Mouse (Mus musculus) ES-E14 (cell line): ENCODE results near the gene Ank3. TPM values are rescaled to one million over a fixed set of nuclear protein-coding genes. Genes with fewer than 3 reads are reported as not detected.

ENCODE experiments used
- DNase-seq: peaks from one replicate; pipeline ENCODE4 v3.0.0-alpha.2; 2013; ENCODE audit warnings: low read depth, low spot score
- H3K27ac ChIP-seq: 2 replicates; pipeline ENCODE4 v1.5.1; 2012; ENCODE audit warnings: low read depth, mild to moderate bottlenecking, low read length, moderate library complexity, mixed read lengths; ENCODE audit not compliant: poor library complexity, insufficient read depth, severe bottlenecking
- H3K36me3 ChIP-seq: 2 replicates; pipeline ENCODE4 v1.6.1; 2012; ENCODE audit warnings: mild to moderate bottlenecking, low read length, moderate library complexity, mixed read lengths; ENCODE audit not compliant: control insufficient read depth, poor library complexity, insufficient read depth, severe bottlenecking
- H3K4me1 ChIP-seq, 2 experiments: fragments of 150-350 bp in 1 of 2; sonication (generic) in 1 of 2; 2 replicates each; pipeline ENCODE4 v1.6.1; 2012; ENCODE audit warnings: low read length in 2 of 2, mild to moderate bottlenecking in 1 of 2, mixed read lengths in 1 of 2; ENCODE audit not compliant: control insufficient read depth in 2 of 2, insufficient read depth in 2 of 2, poor library complexity in 1 of 2
- H3K4me3 ChIP-seq, 2 experiments: fragments of 150-350 bp in 1 of 2; sonication (generic) in 1 of 2; 2 replicates each; pipeline ENCODE4 v1.5.1; 2012; ENCODE audit warnings: low read length in 2 of 2, low read depth in 1 of 2, mild to moderate bottlenecking in 1 of 2, mixed read lengths in 1 of 2; ENCODE audit not compliant: insufficient read depth in 1 of 2, poor library complexity in 1 of 2, severe bottlenecking in 1 of 2
- H3K9ac ChIP-seq: 2 replicates; pipeline ENCODE4 v1.6.1; 2012; ENCODE audit warnings: low read depth, mild to moderate bottlenecking, low read length, mixed read lengths; ENCODE audit not compliant: poor library complexity, insufficient read depth, severe bottlenecking
- H3K9me3 ChIP-seq: fragments of 150-350 bp; sonication (generic); 2 replicates; pipeline ENCODE4 v1.6.1; 2012; ENCODE audit warnings: low read depth, mild to moderate bottlenecking, low read length; ENCODE audit not compliant: control insufficient read depth, insufficient read depth
- CHD2 ChIP-seq: IDR thresholded peaks from 2 replicates; pipeline ENCODE4 v1.6.1; 2014; ENCODE audit warnings: mild to moderate bottlenecking, low read depth, low read length, inconsistent platforms
- HCFC1 ChIP-seq: IDR thresholded peaks from 2 replicates; pipeline ENCODE4 v1.6.1; 2012; ENCODE audit warnings: low read length, inconsistent platforms, borderline replicate concordance; ENCODE audit not compliant: insufficient read depth
- MAFK ChIP-seq: IDR thresholded peaks from 2 replicates; pipeline ENCODE4 v1.6.1; 2014; ENCODE audit warnings: mild to moderate bottlenecking, low read depth, low read length, inconsistent platforms; ENCODE audit not compliant: insufficient read depth
- ZC3H11A ChIP-seq: IDR thresholded peaks from 2 replicates; pipeline ENCODE4 v1.6.1; 2012; ENCODE audit warnings: low read depth, mild to moderate bottlenecking, inconsistent platforms, low read length, borderline replicate concordance
- ZNF384 ChIP-seq: IDR thresholded peaks from 2 replicates; pipeline ENCODE4 v1.6.1; 2012; ENCODE audit warnings: low read depth, low read length, inconsistent platforms
- in situ Hi-C, 2 experiments: fragments of 600-800 bp; cut with MboI; formaldehyde crosslinking; loops; one replicate each; pipeline ENCODE4 v1.15.1; 2025; ENCODE audit warnings: low sequenced_read_pairs in 2 of 2, inconsistent platforms in 1 of 2; ENCODE audit not compliant: unreplicated experiment in 2 of 2
- total RNA-seq: library from RNA; depleted of rRNA; stranded (reverse); fragments of 300-350 nt; gene quantifications from 2 replicates; pipeline ENCODE4 v1.2.3, GENCODE M21; 2012

The Ank3 gene
- total RNA-seq, 1 experiment: 6.5 TPM

DNA sequence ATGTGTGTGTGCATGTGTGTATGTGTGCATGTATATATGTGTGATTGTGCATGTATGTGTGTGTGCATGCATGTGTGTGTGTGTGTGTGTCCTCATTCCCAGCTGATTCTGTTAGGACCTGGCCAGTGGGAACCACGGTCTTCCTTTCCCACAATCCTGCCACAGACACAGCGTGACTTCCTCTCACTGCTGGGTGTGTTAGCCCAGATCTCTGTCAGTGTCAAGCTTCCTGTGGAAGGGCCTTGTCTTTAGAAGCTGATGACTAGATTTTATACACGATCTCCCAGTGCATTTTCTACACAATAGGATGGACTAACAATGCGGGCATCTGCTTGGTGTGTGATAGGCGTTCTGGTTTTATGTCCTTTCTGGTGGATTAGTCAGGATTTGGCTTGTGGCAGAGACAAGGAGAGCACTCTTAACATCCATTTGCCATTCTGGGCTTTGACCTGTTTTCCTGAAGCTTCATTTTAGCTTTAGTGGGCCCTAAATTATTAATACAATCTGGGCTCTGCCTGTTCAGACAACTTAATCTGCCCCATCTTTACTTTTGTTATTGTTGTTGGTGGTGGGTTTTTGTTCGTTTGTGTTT lies 322.4 kb downstream of the Ank3 start:
- in situ Hi-C loops: no loop called here
- H3K36me3 ChIP-seq: no peaks in the 10 kb centered on the region
- no peaks in the 10 kb centered on the region for H3K4me1 ChIP-seq
- no peak for DNase-seq
- no peaks in the 10 kb centered on the region for H3K9me3 ChIP-seq
- no peak overlapping the region for H3K4me3 ChIP-seq
- TF ChIP-seq ZC3H11A: no peak
- TF ChIP-seq CHD2: no peak
- no peak for TF ChIP-seq MAFK
- no peak for TF ChIP-seq HCFC1
- TF ChIP-seq ZNF384: no peak
- no peak overlapping the region for H3K27ac ChIP-seq
- no peak overlapping the region for H3K9ac ChIP-seq

- TF ChIP-seq MAFK (no peak), CHD2 (no peak)
- Histone ChIP-seq H3K4me3 (no peak overlapping the region), H3K27ac (no peak overlapping the region), H3K9me3 (no peaks in the 10 kb centered on the region), H3K4me1 (no peaks in the 10 kb centered on the region), H3K9ac (no peak overlapping the region), H3K36me3 (no peaks in the 10 kb centered on the region)
- in situ Hi-C loops: no loop called here
- no peak for DNase-seq
Measured at GRCm38 (mm10) chr10:69724159-69724558, 325.6 kb downstream of the Ank3 start.

GRCm38 (mm10) chr10:69725078-69725477 lies 326.5 kb downstream of the Ank3 start:
- Histone ChIP-seq H3K4me1 (no peaks in the 10 kb centered on the region), H3K9me3 (no peaks in the 10 kb centered on the region), H3K36me3 (no peaks in the 10 kb centered on the region), H3K27ac (no peak overlapping the region), H3K4me3 (no peak overlapping the region), H3K9ac (no peak overlapping the region)
- no peak for TF ChIP-seq ZNF384
- TF ChIP-seq CHD2: no peak
- TF ChIP-seq MAFK: no peak
- TF ChIP-seq ZC3H11A: no peak
- TF ChIP-seq HCFC1: no peak
- DNase-seq: no peak
- in situ Hi-C loops: no loop called here

DNA sequence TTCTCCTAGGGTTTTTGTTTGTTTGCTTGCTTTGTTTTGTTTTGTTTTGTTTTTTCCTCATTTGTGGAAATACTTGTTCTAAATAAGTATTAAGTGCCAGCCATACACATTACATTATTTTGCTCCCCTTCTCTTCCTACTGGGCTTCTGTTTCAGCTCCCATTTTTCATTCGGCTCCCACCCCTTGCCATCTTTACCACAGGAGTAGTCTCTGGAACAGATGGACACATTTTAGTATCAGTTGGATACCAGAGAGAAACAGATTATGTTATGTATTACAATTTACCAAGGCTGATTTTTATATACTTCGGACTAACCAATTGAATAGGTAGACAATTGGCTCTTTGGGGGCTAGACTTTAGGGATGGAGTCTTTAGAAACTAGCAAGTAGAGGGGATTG lies 327.7 kb downstream of the Ank3 start:
- DNase-seq: no peak
- no peaks in the 10 kb centered on the region for H3K9me3 ChIP-seq
- no peak overlapping the region for H3K9ac ChIP-seq
- TF ChIP-seq CHD2 (no peak), ZC3H11A (no peak), ZNF384 (no peak), HCFC1 (no peak), MAFK (no peak)
- no peaks in the 10 kb centered on the region for H3K36me3 ChIP-seq
- H3K27ac ChIP-seq: no peak overlapping the region
- H3K4me3 ChIP-seq: no peak overlapping the region
- no peaks in the 10 kb centered on the region for H3K4me1 ChIP-seq
- in situ Hi-C loops: no loop called here

GRCm38 (mm10) chr10:69726806-69727205 lies 328.2 kb downstream of the Ank3 start:
- H3K4me3 ChIP-seq: no peak overlapping the region
- DNase-seq: no peak
- TF ChIP-seq ZNF384 (no peak), MAFK (no peak), ZC3H11A (no peak), CHD2 (no peak), HCFC1 (no peak)
- no peaks in the 10 kb centered on the region for H3K36me3 ChIP-seq
- no peak overlapping the region for H3K27ac ChIP-seq
- no peaks in the 10 kb centered on the region for H3K4me1 ChIP-seq
- in situ Hi-C loops: no loop called here
- H3K9me3 ChIP-seq: no peaks in the 10 kb centered on the region
- no peak overlapping the region for H3K9ac ChIP-seq
